Comparison of ENCODE assay signal across 8 mouse cellular contexts in the genomic region with DNA sequence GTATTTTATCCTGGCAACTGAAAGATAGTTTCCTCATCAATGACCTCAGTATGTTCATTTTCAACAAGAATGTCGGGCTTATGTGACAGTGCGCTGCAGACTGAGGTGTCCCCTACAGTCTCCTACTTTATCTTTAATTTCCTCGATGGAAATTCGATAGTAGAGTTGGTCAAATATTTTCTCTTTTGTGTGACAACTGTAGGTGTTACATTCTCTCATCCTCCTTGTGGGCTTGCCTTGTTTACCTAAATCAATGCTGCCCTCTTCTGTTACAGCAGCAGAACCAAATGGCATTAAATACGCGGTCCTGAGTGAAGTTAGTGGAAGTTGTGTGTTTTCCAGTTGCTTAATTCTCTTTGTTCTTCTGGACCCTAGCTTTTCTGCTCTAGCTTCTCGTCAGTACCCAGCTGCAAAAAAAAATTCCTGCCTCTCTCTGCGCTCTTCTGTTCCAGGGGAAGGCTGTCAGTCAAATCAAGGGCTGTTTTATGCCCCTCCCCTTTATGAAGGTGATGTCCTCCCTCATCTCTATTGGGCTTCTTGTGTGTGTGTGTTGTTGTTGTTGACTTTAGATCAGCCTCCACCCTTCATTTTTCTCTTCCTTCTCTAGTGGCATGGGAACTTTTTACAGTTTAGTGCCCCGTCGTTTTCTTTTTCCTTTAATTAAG.
A peak's percentile ranks its signal among the peaks of the same experiment; 100 is the strongest.
DNase-seq lines count a peak whose midpoint lies in the region; ATAC-seq and TF ChIP-seq lines count a peak whose summit lies in the region.

No protein-coding gene starts in this region.

- H3K27me3 ChIP-seq in forebrain, embryonic 16.5 days (replicated peaks; ENCODE audit: control insufficient read depth, insufficient read depth, low read length), result no peaks in the 10 kb centered on the region

- H3K4me3 ChIP-seq in left cerebral cortex, adult 2 months, result no peak overlapping the region
- no peak overlapping the region for H3K4me3 ChIP-seq in forebrain, embryonic 16.5 days (replicated peaks; ENCODE audit: low read length)

- TF ChIP-seq CTCF in left cerebral cortex, adult 2 months (IDR thresholded peaks at IDR 0.05), result peak; percentile 67

- ATAC-seq in forebrain, embryonic 16.5 days, result peak; percentile 49; the same call in 1 of the 2 replicates

- no peaks in the 10 kb centered on the region for H3K36me3 ChIP-seq in forebrain, embryonic 16.5 days (ENCODE audit: control insufficient read depth, insufficient read depth)

- no peak for DNase-seq in left cerebral cortex, adult 2 months (ENCODE audit: extremely low spot score in 1 of 2, low spot score in 2 of 2)
- DNase-seq in left cerebral cortex, adult 18-20 months (ENCODE audit: low spot score in 2 of 2), result no peak
- DNase-seq in R1 (ENCODE audit: low read depth, low spot score), result peak; percentile 6
- DNase-seq in lung, postnatal 36 days, result peak; percentile 6
- DNase-seq in right cerebral cortex, postnatal 4 days, result no peak
- DNase-seq in frontal cortex, postnatal 14 days (ENCODE audit: low spot score in 2 of 2), result no peak
- DNase-seq in gastrocnemius, adult 8-10 months (ENCODE audit: low spot score in 2 of 2), result no peak

- peaks cover 4% of the 10 kb centered on the region; the same call in 1 of the 2 replicates for H3K4me1 ChIP-seq in forebrain, embryonic 16.5 days (replicated peaks; ENCODE audit: control insufficient read depth, insufficient read depth, low read length)

- H3K9me3 ChIP-seq in forebrain, embryonic 16.5 days (ENCODE audit: control insufficient read depth, low read length), result no peaks in the 10 kb centered on the region

- 36% methylated on average over 10 of the region's 10 CpGs for WGBS in forebrain, embryonic 16.5 days

- H3K9ac ChIP-seq in forebrain, embryonic 16.5 days (replicated peaks; ENCODE audit: low read depth, low read length), result no peak overlapping the region

- H3K4me2 ChIP-seq in forebrain, embryonic 16.5 days (ENCODE audit: low read length), result no peak overlapping the region

- H3K27ac ChIP-seq in left cerebral cortex, adult 2 months, result no peak overlapping the region
- H3K27ac ChIP-seq in forebrain, embryonic 16.5 days (ENCODE audit: low read length), result no peak overlapping the region

- intact Hi-C loops in left cerebral cortex, adult 2 months (cut with DNase I), result loop anchor here (1.0 kb wide), 1 partner anchor 456 kb away; no protein-coding TSS in a partner anchor

Comparison
In these comparisons a context has a peak if more than half of its experiments do, and no peak if none do; other contexts are left out.
1. DNase-seq: peak in R1 (single experiment) and lung, postnatal 36 days (single experiment); none in left cerebral cortex, adult 2 months (0 of 2), left cerebral cortex, adult 18-20 months (0 of 2), right cerebral cortex, postnatal 4 days (single experiment), frontal cortex, postnatal 14 days (0 of 2) and gastrocnemius, adult 8-10 months (0 of 2).